Mouse (Mus musculus) intestine, embryonic 16.5 days (tissue): Measurements from ENCODE around the gene Zfp593. TPM values are rescaled to one million over a fixed set of nuclear protein-coding genes. Genes with fewer than 3 reads are reported as not detected.

Source experiments
- ATAC-seq: fragments of 200-750 bp; cut with Nextera tagmentation; 2 replicates; pipeline ENCODE4 v1.8.0; 2017; ENCODE audit warnings: moderate TSS enrichment, moderate library complexity
- H3K27ac ChIP-seq: fragments of 300-500 bp; sonication (generic); 2 replicates; pipeline ENCODE4 v1.5.1; 2014; ENCODE audit warnings: mild to moderate bottlenecking, low read length
- H3K27me3 ChIP-seq: fragments of 300-500 bp; sonication (generic); replicated peaks from 2 replicates; pipeline ENCODE4 v1.6.1; 2014; ENCODE audit warnings: low read length, control low read depth, mixed read lengths; ENCODE audit not compliant: control insufficient read depth, insufficient read depth
- H3K36me3 ChIP-seq: fragments of 300-500 bp; sonication (generic); 2 replicates; pipeline ENCODE4 v1.6.1; 2014; ENCODE audit warnings: low read length, control low read depth; ENCODE audit not compliant: control insufficient read depth, insufficient read depth
- H3K4me1 ChIP-seq: fragments of 300-500 bp; sonication (generic); 2 replicates; pipeline ENCODE4 v1.6.1; 2014; ENCODE audit warnings: low read length, control low read depth, mixed read lengths; ENCODE audit not compliant: control insufficient read depth, insufficient read depth
- H3K4me2 ChIP-seq: fragments of 300-500 bp; sonication (generic); 2 replicates; pipeline ENCODE4 v1.6.1; 2014; ENCODE audit warnings: low read depth, low read length, control low read depth
- H3K4me3 ChIP-seq: fragments of 300-500 bp; sonication (generic); 2 replicates; pipeline ENCODE4 v1.5.1; 2014; ENCODE audit warnings: mild to moderate bottlenecking, low read length
- H3K9ac ChIP-seq: fragments of 300-500 bp; sonication (generic); 2 replicates; pipeline ENCODE4 v1.6.1; 2014; ENCODE audit warnings: low read depth, low read length
- H3K9me3 ChIP-seq: fragments of 300-500 bp; sonication (generic); 2 replicates; pipeline ENCODE4 v1.6.1; 2016; ENCODE audit warnings: low read length, control low read depth; ENCODE audit not compliant: control insufficient read depth
- WGBS: fragments of 180-500 bp; shearing (Covaris S2); extraction: QIAGEN DNeasy Blood & Tissue Kit; methylation state at CpG from one replicate; pipeline ENCODE4 v1.1.7; 2014; 5-methylcytosine and 5-hydroxymethylcytosine counted together
- polyA plus RNA-seq: library from polyadenylated mRNA; unstranded; fragments of >200 nt; fragmentation: Nextera tagmentation; extraction: Ambion mirVana; gene quantifications from 2 replicates; pipeline ENCODE4 v1.2.1, GENCODE M21; 2015

The Zfp593 gene
- polyA plus RNA-seq, 1 experiment from 2014 or later: 14.5 TPM

- 0 out of 2 replicates have a peak, but pooled peaks cover 2% of the 10 kb centered on the region for H3K27me3 ChIP-seq
- peak within 1 kb of the TSS; percentile 58 for H3K4me3 ChIP-seq
- H3K4me2 ChIP-seq: peak within 1 kb of the TSS; percentile 54
- peak within 1 kb of the TSS; percentile 70 for H3K9ac ChIP-seq
- 0 out of 2 replicates have a peak, but pooled peaks cover 6% of the 10 kb centered on the region for H3K4me1 ChIP-seq
- peak; percentile 97 for ATAC-seq
- WGBS: 1% methylated on average over 18 of the region's 18 CpGs
- no peaks in the 10 kb centered on the region for H3K9me3 ChIP-seq
- H3K27ac ChIP-seq: peak within 1 kb of the TSS; percentile 77
- H3K36me3 ChIP-seq: no peaks in the 10 kb centered on the region
These were observed 7.1 kb downstream of the Zfp593 start, which contains the start of gene Cnksr1 for GRCm38 (mm10) chr4:134238279-134238651. TSS of gene Cnksr1 (minus strand) at chr4:134238399.

DNA sequence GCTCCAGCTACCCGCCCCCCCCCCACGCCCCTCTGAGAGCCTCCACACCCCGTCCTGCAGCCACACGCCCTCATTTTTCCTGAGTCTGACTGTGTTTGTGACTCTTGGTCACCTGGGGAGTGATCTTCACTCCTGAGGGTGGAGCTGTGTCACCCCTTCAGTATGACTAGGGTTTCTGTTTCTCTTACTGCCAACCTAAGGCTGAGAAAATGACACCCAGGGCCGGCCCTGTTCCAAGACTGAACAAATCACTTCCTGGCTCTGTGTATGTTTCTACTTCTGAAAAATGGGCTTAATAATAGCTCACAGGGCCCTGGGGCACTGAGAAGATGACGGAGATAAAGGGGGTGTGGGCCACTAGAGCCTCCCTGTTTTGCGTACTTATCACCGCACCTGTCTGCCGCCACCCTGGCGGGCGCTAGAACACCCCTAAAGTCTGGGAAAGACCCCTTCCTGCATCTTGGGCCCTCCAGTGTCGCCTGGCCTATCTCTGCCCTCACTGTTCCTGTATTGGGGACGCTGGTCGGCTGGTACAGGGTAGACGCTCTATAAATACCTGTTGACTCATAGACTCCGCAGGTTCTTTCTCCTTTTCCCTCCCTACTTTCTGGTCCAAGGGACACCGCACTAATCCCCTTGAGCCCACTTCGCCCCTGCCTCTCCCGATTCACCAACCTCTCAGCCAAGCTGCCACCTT is 7.7 kb downstream of the Zfp593 start:
- peak overlapping the region; percentile 77 for H3K27ac ChIP-seq
- peak overlapping the region; percentile 70 for H3K9ac ChIP-seq
- no peaks in the 10 kb centered on the region for H3K9me3 ChIP-seq
- peak overlapping the region; percentile 58 for H3K4me3 ChIP-seq
- peak; percentile 78 for ATAC-seq
- WGBS: 19% methylated on average over 19 of the region's 19 CpGs
- 0 out of 2 replicates have a peak, but pooled peaks cover 2% of the 10 kb centered on the region for H3K27me3 ChIP-seq
- peak overlapping the region; percentile 54 for H3K4me2 ChIP-seq
- H3K36me3 ChIP-seq: no peaks in the 10 kb centered on the region
- H3K4me1 ChIP-seq: 0 out of 2 replicates have a peak, but pooled peaks cover 6% of the 10 kb centered on the region

DNA sequence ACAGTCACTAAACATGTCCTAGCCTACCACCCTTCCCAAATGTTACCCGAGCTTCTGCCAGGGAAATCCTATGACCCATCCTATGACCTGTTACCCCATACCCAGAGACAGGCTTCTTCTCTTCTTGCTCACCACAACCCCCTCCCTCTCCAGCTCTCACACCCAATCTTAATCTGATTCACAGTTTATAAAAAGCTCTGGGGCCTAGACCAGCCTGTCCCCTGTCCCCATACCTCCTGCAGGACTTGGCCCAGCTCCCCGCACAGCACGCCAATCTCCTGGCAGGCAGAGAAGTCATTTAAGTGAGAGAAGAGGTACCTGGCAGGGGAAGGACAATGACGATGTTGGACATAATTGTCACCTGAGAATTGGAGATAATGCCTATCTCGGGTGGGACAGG is 10.5 kb downstream of the Zfp593 start:
- peaks cover 12% of the 10 kb centered on the region; the same call in 1 of the 2 replicates for H3K4me1 ChIP-seq
- no peak overlapping the region for H3K9ac ChIP-seq
- H3K9me3 ChIP-seq: no peaks in the 10 kb centered on the region
- no peak for ATAC-seq
- no peak overlapping the region for H3K27ac ChIP-seq
- 0 out of 2 replicates have a peak, but pooled peaks cover 2% of the 10 kb centered on the region for H3K27me3 ChIP-seq
- no peak overlapping the region for H3K4me3 ChIP-seq
- WGBS: 85% methylated on average over 5 of the region's 5 CpGs
- no peaks in the 10 kb centered on the region for H3K36me3 ChIP-seq
- no peak overlapping the region for H3K4me2 ChIP-seq

- Histone ChIP-seq H3K4me2 (0 out of 2 replicates have a peak overlapping the region, but pooled peaks have one; percentile 30), H3K4me1 (peaks cover 8% of the 10 kb centered on the region; the same call in 1 of the 2 replicates), H3K27ac (peak overlapping the region; percentile 50), H3K9me3 (no peaks in the 10 kb centered on the region), H3K9ac (peak overlapping the region; percentile 49), H3K27me3 (no peaks in the 10 kb centered on the region), H3K4me3 (no peak overlapping the region), H3K36me3 (no peaks in the 10 kb centered on the region)
- peak; percentile 84 for ATAC-seq
- 22% methylated on average over 8 of the region's 8 CpGs for WGBS
These were observed 15.0 kb downstream of the Zfp593 start for GRCm38 (mm10) chr4:134230431-134230830.

- no peak within 1 kb of the TSS for H3K4me2 ChIP-seq
- no peak within 1 kb of the TSS for H3K9ac ChIP-seq
- H3K4me3 ChIP-seq: no peak within 1 kb of the TSS
- no peaks in the 10 kb centered on the region for H3K27me3 ChIP-seq
- no peaks in the 10 kb centered on the region for H3K9me3 ChIP-seq
- H3K27ac ChIP-seq: no peak within 1 kb of the TSS
- ATAC-seq: no peak
- no peaks in the 10 kb centered on the region for H3K36me3 ChIP-seq
- peaks cover 11% of the 10 kb centered on the region; the same call in 1 of the 2 replicates for H3K4me1 ChIP-seq
- WGBS: 72% methylated on average over 8 of the region's 8 CpGs
These were observed 18.2 kb downstream of the Zfp593 start, which contains the start of gene Catsper4 for GRCm38 (mm10) chr4:134227194-134227593. TSS of gene Catsper4 (minus strand) at chr4:134227383.

GRCm38 (mm10) chr4:134222793-134223600 is 22.4 kb downstream of the Zfp593 start:
- H3K9ac ChIP-seq: no peak overlapping the region
- H3K9me3 ChIP-seq: no peaks in the 10 kb centered on the region
- H3K4me2 ChIP-seq: peak overlapping the region; percentile 26; the same call in 1 of the 2 replicates
- WGBS: 34% methylated on average over 11 of the region's 11 CpGs
- H3K4me1 ChIP-seq: 0 out of 2 replicates have a peak, but pooled peaks cover 6% of the 10 kb centered on the region
- H3K4me3 ChIP-seq: no peak overlapping the region
- peak overlapping the region; percentile 72 for H3K27ac ChIP-seq
- no peaks in the 10 kb centered on the region for H3K27me3 ChIP-seq
- ATAC-seq: peak; percentile 92
- H3K36me3 ChIP-seq: no peaks in the 10 kb centered on the region

- no peak overlapping the region for H3K4me3 ChIP-seq
- ATAC-seq: no peak
- no peaks in the 10 kb centered on the region for H3K4me1 ChIP-seq
- no peak overlapping the region for H3K27ac ChIP-seq
- H3K4me2 ChIP-seq: no peak overlapping the region
- WGBS: 43% methylated on average over 6 of the region's 6 CpGs
- no peaks in the 10 kb centered on the region for H3K36me3 ChIP-seq
- no peaks in the 10 kb centered on the region for H3K27me3 ChIP-seq
- no peak overlapping the region for H3K9ac ChIP-seq
- no peaks in the 10 kb centered on the region for H3K9me3 ChIP-seq
These were observed 38.8 kb downstream of the Zfp593 start for GRCm38 (mm10) chr4:134206488-134207053.

GRCm38 (mm10) chr4:134203340-134203896 is 42.0 kb downstream of the Zfp593 start:
- no peak for ATAC-seq
- Histone ChIP-seq H3K4me1 (no peaks in the 10 kb centered on the region), H3K27ac (no peak overlapping the region), H3K27me3 (no peaks in the 10 kb centered on the region), H3K4me2 (no peak overlapping the region), H3K9me3 (no peaks in the 10 kb centered on the region), H3K9ac (no peak overlapping the region), H3K36me3 (no peaks in the 10 kb centered on the region), H3K4me3 (no peak overlapping the region)
- 86% methylated on average over 17 of the region's 17 CpGs for WGBS

DNA sequence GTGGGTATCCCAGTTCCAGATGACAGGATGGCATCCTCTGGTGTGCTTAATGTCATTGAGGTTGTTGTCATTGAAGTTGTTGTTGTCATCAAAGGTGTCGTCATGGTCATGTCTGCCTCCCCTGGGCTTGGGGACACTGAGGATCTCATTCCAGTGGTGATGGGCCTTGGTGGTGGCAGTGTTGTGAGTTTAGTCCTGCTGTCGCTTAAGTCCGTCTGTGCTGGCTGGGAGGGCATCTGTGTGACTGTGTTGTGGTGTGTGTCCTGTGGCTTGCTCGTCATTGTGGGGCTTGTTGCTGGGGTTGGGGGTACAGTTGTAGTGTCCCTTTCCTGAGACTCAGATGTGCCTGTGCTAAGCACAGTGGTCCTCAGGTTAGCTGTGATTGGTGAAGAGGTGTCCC is 42.5 kb downstream of the Zfp593 start, which contains the start of gene Gm7534:
Gene Gm7534 (minus strand): TSS at position 101 of the 400 bp plus-strand sequence.
- Histone ChIP-seq H3K9ac (no peak within 1 kb of the TSS), H3K36me3 (no peaks in the 10 kb centered on the region), H3K27ac (no peak within 1 kb of the TSS), H3K4me2 (no peak within 1 kb of the TSS), H3K4me3 (no peak within 1 kb of the TSS), H3K9me3 (no peaks in the 10 kb centered on the region), H3K4me1 (no peaks in the 10 kb centered on the region), H3K27me3 (no peaks in the 10 kb centered on the region)
- 84% methylated on average over 4 of the region's 4 CpGs for WGBS
- ATAC-seq: no peak
